Mouse (Mus musculus): Measurements from ENCODE around the gene Snx8. TPM values are rescaled to one million over a fixed set of nuclear protein-coding genes. Genes with fewer than 3 reads are reported as not detected.
"Not testable (repeated sequence)": the region's sequence is repeated elsewhere in the genome, so short reads cannot be mapped to it uniquely, and the experiment has no call there.

Snx8 gene
- polyA plus RNA-seq, 1 experiment: 77.5 TPM

DNA sequence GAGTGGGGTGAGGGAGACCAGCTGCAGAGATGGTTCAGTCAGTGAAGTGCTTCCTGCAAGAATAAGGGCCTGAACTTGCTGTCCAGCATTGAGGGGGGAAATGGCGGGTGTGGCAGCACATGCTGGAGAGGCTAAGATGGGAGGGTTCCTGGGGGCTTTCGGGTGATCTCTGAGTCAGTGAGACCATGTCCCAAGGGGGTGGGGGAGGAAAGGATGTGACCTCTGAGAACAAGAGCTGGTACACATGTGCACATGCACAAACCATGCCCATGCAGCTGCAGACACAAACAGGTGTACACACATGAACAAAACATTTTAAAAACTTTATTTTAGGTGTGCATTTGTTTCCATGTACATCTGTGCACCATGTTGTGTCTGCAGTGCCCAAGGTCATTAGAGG is 15.4 kb downstream of the Snx8 start:
- H3K36me3 ChIP-seq (ENCODE audit: control insufficient read depth, insufficient read depth, low read length): no peaks in the 10 kb centered on the region
- DNase-seq: no peak
- WGBS: 76% methylated on average over 2 of the region's 2 CpGs
- H3K27me3 ChIP-seq (replicated peaks; ENCODE audit: control insufficient read depth, insufficient read depth, low read length): no peaks in the 10 kb centered on the region
- H3K4me3 ChIP-seq (ENCODE audit: insufficient read depth, low read depth, low read length): no peak overlapping the region
- H3K27ac ChIP-seq (ENCODE audit: insufficient read depth, low read depth, low read length): no peak overlapping the region
- TF ChIP-seq CTCF (conservative IDR thresholded peaks at IDR 0.05; ENCODE audit: insufficient read depth, insufficient read length, low read depth, low read length) (no peak), POLR2A (IDR thresholded peaks at IDR 0.05; ENCODE audit: low read depth, low read length) (no peak)
- H3K4me1 ChIP-seq (ENCODE audit: control insufficient read depth, insufficient read depth, low read length): peaks cover 45% of the 10 kb centered on the region

DNA sequence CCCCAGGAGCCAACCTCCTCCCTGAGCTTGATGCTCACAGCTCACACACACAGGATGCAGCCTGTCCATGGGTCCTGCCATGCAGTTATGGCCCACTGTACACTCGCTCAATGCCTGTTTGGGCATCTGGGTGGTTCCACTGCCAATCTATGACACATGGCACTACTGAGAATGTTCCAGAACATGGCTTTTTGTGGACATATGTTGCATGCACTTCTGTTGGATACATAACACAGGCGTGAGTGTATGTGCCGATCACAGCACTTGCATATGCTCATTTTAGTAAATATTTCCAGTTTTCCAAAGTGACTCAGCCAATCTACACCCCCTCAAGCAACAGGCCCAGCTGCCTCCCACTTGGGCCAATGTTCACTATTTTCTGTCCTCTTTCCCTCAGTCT is 17.4 kb downstream of the Snx8 start:
- no peak for TF ChIP-seq CTCF (conservative IDR thresholded peaks at IDR 0.05; ENCODE audit: insufficient read depth, insufficient read length, low read depth, low read length)
- TF ChIP-seq POLR2A (IDR thresholded peaks at IDR 0.05; ENCODE audit: low read depth, low read length): no peak
- Histone ChIP-seq H3K27me3 (replicated peaks; ENCODE audit: control insufficient read depth, insufficient read depth, low read length) (no peaks in the 10 kb centered on the region), H3K27ac (ENCODE audit: insufficient read depth, low read depth, low read length) (peak overlapping the region; percentile 24; the same call in 1 of the 2 replicates), H3K4me1 (ENCODE audit: control insufficient read depth, insufficient read depth, low read length) (peaks cover 35% of the 10 kb centered on the region), H3K4me3 (ENCODE audit: insufficient read depth, low read depth, low read length) (no peak overlapping the region), H3K36me3 (ENCODE audit: control insufficient read depth, insufficient read depth, low read length) (no peaks in the 10 kb centered on the region)
- 89% methylated on average over 3 of the region's 3 CpGs for WGBS
- DNase-seq: no peak

DNA sequence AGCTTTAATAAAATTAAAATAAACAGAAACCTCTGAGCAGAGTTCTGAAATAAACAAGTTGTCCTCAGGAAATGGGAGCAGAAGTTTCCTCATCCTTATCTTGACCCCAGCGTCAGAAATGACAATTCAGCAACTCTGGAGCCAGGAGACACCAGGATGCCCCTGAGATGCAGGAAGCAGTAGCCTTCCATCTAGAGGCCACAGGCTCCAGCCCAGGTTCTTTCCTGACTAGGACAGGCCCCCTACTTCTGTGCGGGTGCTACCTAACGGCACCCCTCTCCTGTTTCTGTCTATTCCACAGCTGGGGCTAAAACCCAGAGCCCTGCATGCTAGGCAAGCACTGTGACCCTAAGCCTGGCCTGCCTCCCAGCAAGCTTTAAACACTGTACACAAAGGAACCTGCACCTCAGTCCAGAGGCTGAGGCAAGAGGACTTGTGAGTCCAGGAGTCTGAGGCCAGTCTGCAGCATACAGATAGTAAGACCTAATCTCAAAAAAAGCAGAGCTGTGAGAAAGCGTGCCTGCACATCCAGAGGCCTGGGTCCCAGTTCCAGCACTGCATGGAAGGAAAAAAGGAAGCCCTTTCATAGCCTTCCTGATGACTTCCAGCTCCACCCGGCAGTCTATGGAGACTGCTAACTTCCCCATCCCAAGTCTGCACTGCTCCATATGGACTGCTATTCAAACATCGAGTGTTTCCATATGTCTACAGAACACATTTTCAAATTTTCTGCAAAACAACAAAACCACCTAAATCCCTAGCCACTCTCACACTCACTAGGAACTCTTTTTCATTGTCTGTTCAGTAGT is 18.4 kb downstream of the Snx8 start:
- peak overlapping the region; percentile 85 for H3K27ac ChIP-seq (ENCODE audit: insufficient read depth, low read depth, low read length)
- peaks cover 33% of the 10 kb centered on the region for H3K4me1 ChIP-seq (ENCODE audit: control insufficient read depth, insufficient read depth, low read length)
- H3K36me3 ChIP-seq (ENCODE audit: control insufficient read depth, insufficient read depth, low read length): no peaks in the 10 kb centered on the region
- no peaks in the 10 kb centered on the region for H3K27me3 ChIP-seq (replicated peaks; ENCODE audit: control insufficient read depth, insufficient read depth, low read length)
- 37% methylated on average over 6 of the region's 6 CpGs for WGBS
- peak; percentile 80 for DNase-seq
- no peak overlapping the region for H3K4me3 ChIP-seq (ENCODE audit: insufficient read depth, low read depth, low read length)
- TF ChIP-seq CTCF (conservative IDR thresholded peaks at IDR 0.05; ENCODE audit: insufficient read depth, insufficient read length, low read depth, low read length): no peak
- no peak for TF ChIP-seq POLR2A (IDR thresholded peaks at IDR 0.05; ENCODE audit: low read depth, low read length)

GRCm38 (mm10) chr5:140369466-140369865 is 19.6 kb downstream of the Snx8 start:
- H3K36me3 ChIP-seq (ENCODE audit: control insufficient read depth, insufficient read depth, low read length): no peaks in the 10 kb centered on the region
- DNase-seq: no peak
- H3K27me3 ChIP-seq (replicated peaks; ENCODE audit: control insufficient read depth, insufficient read depth, low read length): no peaks in the 10 kb centered on the region
- H3K4me3 ChIP-seq (ENCODE audit: insufficient read depth, low read depth, low read length): no peak overlapping the region
- TF ChIP-seq POLR2A (IDR thresholded peaks at IDR 0.05; ENCODE audit: low read depth, low read length): no peak
- no peak for TF ChIP-seq CTCF (conservative IDR thresholded peaks at IDR 0.05; ENCODE audit: insufficient read depth, insufficient read length, low read depth, low read length)
- peaks cover 29% of the 10 kb centered on the region for H3K4me1 ChIP-seq (ENCODE audit: control insufficient read depth, insufficient read depth, low read length)
- WGBS: 44% methylated on average over 2 of the region's 2 CpGs
- peak overlapping the region; percentile 85 for H3K27ac ChIP-seq (ENCODE audit: insufficient read depth, low read depth, low read length)

DNA sequence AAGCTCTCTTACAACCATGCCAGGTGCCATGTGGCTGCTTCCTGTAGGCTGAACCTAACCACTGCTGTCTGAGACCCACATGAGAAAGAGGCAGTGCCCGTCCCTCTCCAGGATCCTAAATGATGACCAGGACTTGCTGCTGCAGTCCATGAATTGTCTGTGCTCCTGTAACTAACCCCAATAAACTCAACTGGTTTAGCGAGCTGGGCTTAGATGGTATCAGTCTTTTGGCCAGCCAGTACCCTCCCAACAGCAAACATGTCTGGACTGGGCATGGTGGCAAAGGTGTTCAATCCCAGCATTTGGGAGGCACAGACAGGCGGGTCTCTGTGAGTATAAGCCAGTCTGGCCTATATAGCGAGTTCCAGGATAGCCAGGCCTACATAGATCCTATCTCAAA is 20.1 kb downstream of the Snx8 start:
- TF ChIP-seq POLR2A (IDR thresholded peaks at IDR 0.05; ENCODE audit: low read depth, low read length) (no peak), CTCF (conservative IDR thresholded peaks at IDR 0.05; ENCODE audit: insufficient read depth, insufficient read length, low read depth, low read length) (no peak)
- no peak for DNase-seq
- WGBS: 90% methylated on average over 4 of the region's 4 CpGs
- Histone ChIP-seq H3K27ac (ENCODE audit: insufficient read depth, low read depth, low read length) (0 out of 2 replicates have a peak overlapping the region, but pooled peaks have one; percentile 85), H3K4me3 (ENCODE audit: insufficient read depth, low read depth, low read length) (no peak overlapping the region), H3K36me3 (ENCODE audit: control insufficient read depth, insufficient read depth, low read length) (no peaks in the 10 kb centered on the region), H3K27me3 (replicated peaks; ENCODE audit: control insufficient read depth, insufficient read depth, low read length) (no peaks in the 10 kb centered on the region), H3K4me1 (ENCODE audit: control insufficient read depth, insufficient read depth, low read length) (peaks cover 32% of the 10 kb centered on the region)

- H3K4me3 ChIP-seq (ENCODE audit: insufficient read depth, low read depth, low read length); DNase-seq; H3K27me3 ChIP-seq (replicated peaks; ENCODE audit: control insufficient read depth, insufficient read depth, low read length); H3K27ac ChIP-seq (ENCODE audit: insufficient read depth, low read depth, low read length); H3K36me3 ChIP-seq (ENCODE audit: control insufficient read depth, insufficient read depth, low read length): not testable (repeated sequence)
- H3K4me1 ChIP-seq (ENCODE audit: control insufficient read depth, insufficient read depth, low read length): peaks cover 34% of the 10 kb centered on the region
- 97% methylated on average over 2 of the region's 2 CpGs for WGBS
These were observed 20.9 kb downstream of the Snx8 start for GRCm38 (mm10) chr5:140368126-140368525.

- TF ChIP-seq POLR2A (IDR thresholded peaks at IDR 0.05; ENCODE audit: low read depth, low read length): no peak
- TF ChIP-seq CTCF (conservative IDR thresholded peaks at IDR 0.05; ENCODE audit: insufficient read depth, insufficient read length, low read depth, low read length): no peak
- WGBS: 60% methylated on average over 5 of the region's 5 CpGs
These were observed 24.6 kb downstream of the Snx8 start for GRCm38 (mm10) chr5:140364415-140364814.

More at GRCm38 (mm10) chr5:140364415-140364814, 24.6 kb downstream of the Snx8 start:
- Histone ChIP-seq H3K4me1 (ENCODE audit: control insufficient read depth, insufficient read depth, low read length) (peaks cover 24% of the 10 kb centered on the region), H3K36me3 (ENCODE audit: control insufficient read depth, insufficient read depth, low read length) (no peaks in the 10 kb centered on the region), H3K27me3 (replicated peaks; ENCODE audit: control insufficient read depth, insufficient read depth, low read length) (no peaks in the 10 kb centered on the region), H3K4me3 (ENCODE audit: insufficient read depth, low read depth, low read length) (no peak overlapping the region), H3K27ac (ENCODE audit: insufficient read depth, low read depth, low read length) (peak overlapping the region; percentile 75)
- peak; percentile 91 for DNase-seq
